Mouse (Mus musculus) limb, embryonic 15.5 days (tissue): ENCODE measurements around the gene Olfr12. TPM values are rescaled to one million over a fixed set of nuclear protein-coding genes. Genes with fewer than 3 reads are reported as not detected.

Experiments
- ATAC-seq: fragments of 200-750 bp; cut with Nextera tagmentation; 2 replicates; pipeline ENCODE4 v1.8.0; 2017; ENCODE audit warnings: low read depth, moderate TSS enrichment; ENCODE audit not compliant: insufficient number of reproducible peaks, low FRiP score, low TSS enrichment
- H3K27ac ChIP-seq: fragments of 300-500 bp; sonication (generic); 2 replicates; pipeline ENCODE4 v1.5.1; 2015; ENCODE audit warnings: moderate library complexity, mild to moderate bottlenecking, inconsistent platforms
- H3K27me3 ChIP-seq: fragments of 300-500 bp; sonication (generic); 2 replicates; pipeline ENCODE4 v1.6.1; 2015; ENCODE audit warnings: inconsistent platforms
- H3K36me3 ChIP-seq: fragments of 300-500 bp; sonication (generic); 2 replicates; pipeline ENCODE4 v1.6.1; 2015; ENCODE audit warnings: inconsistent platforms
- H3K4me1 ChIP-seq: fragments of 300-500 bp; sonication (generic); 2 replicates; pipeline ENCODE4 v1.6.1; 2015; ENCODE audit warnings: inconsistent platforms
- H3K4me2 ChIP-seq: fragments of 300-500 bp; sonication (generic); 2 replicates; pipeline ENCODE4 v1.6.1; 2015; ENCODE audit warnings: mild to moderate bottlenecking, inconsistent platforms
- H3K4me3 ChIP-seq: fragments of 300-500 bp; sonication (generic); 2 replicates; pipeline ENCODE4 v1.5.1; 2015; ENCODE audit warnings: mild to moderate bottlenecking, inconsistent platforms
- H3K9ac ChIP-seq: fragments of 300-500 bp; sonication (generic); 2 replicates; pipeline ENCODE4 v1.6.1; 2015; ENCODE audit warnings: inconsistent platforms
- H3K9me3 ChIP-seq: fragments of 300-500 bp; sonication (generic); 2 replicates; pipeline ENCODE4 v1.6.1; 2016; ENCODE audit warnings: inconsistent platforms
- WGBS: fragments of 180-500 bp; shearing (Covaris S2); methylation state at CpG from one replicate; pipeline ENCODE4 v1.1.7; 2015; 5-methylcytosine and 5-hydroxymethylcytosine counted together
- polyA plus RNA-seq: library from polyadenylated mRNA; unstranded; fragments of >200 nt; fragmentation: Nextera tagmentation; extraction: Ambion mirVana; gene quantifications from 2 replicates; pipeline ENCODE4 v1.2.1, GENCODE M21; 2015

Olfr12 gene
- polyA plus RNA-seq, 1 experiment from 2014 or later: not detected

- Histone ChIP-seq H3K36me3 (peaks cover 34% of the 10 kb centered on the region), H3K4me1 (peaks cover 22% of the 10 kb centered on the region), H3K9me3 (no peaks in the 10 kb centered on the region), H3K27ac (peak within 1 kb of the TSS; percentile 73), H3K4me3 (peak within 1 kb of the TSS; percentile 97), H3K4me2 (peak within 1 kb of the TSS; percentile 84), H3K9ac (peak within 1 kb of the TSS; percentile 95), H3K27me3 (no peaks in the 10 kb centered on the region; the same call in 1 of the 2 replicates)
- WGBS: 2% methylated on average over 50 of the region's 50 CpGs
- ATAC-seq: peak; percentile 81; the same call in 1 of the 2 replicates
Observed at GRCm38 (mm10) chr1:92641514-92642272, 24.1 kb downstream of the Olfr12 start, which contains the start of gene Cops9. TSS of gene Cops9 (minus strand) at chr1:92641985.

GRCm38 (mm10) chr1:92643691-92644090, 26.1 kb downstream of the Olfr12 start:
- H3K27ac ChIP-seq: no peak overlapping the region
- H3K4me2 ChIP-seq: no peak overlapping the region
- no peaks in the 10 kb centered on the region for H3K9me3 ChIP-seq
- H3K4me3 ChIP-seq: no peak overlapping the region
- no peaks in the 10 kb centered on the region; the same call in 1 of the 2 replicates for H3K27me3 ChIP-seq
- H3K9ac ChIP-seq: no peak overlapping the region
- 78% methylated on average over 4 of the region's 4 CpGs for WGBS
- peaks cover 14% of the 10 kb centered on the region; the same call in 1 of the 2 replicates for H3K36me3 ChIP-seq
- H3K4me1 ChIP-seq: peaks cover 34% of the 10 kb centered on the region
- ATAC-seq: no peak

GRCm38 (mm10) chr1:92644916-92645315, 27.3 kb downstream of the Olfr12 start:
- Histone ChIP-seq H3K27ac (no peak overlapping the region), H3K4me2 (no peak overlapping the region), H3K9ac (no peak overlapping the region), H3K27me3 (no peaks in the 10 kb centered on the region; the same call in 1 of the 2 replicates), H3K4me3 (no peak overlapping the region), H3K36me3 (peaks cover 2% of the 10 kb centered on the region; the same call in 1 of the 2 replicates), H3K9me3 (no peaks in the 10 kb centered on the region), H3K4me1 (peaks cover 34% of the 10 kb centered on the region)
- WGBS: 86% methylated on average over 5 of the region's 5 CpGs
- no peak for ATAC-seq

DNA sequence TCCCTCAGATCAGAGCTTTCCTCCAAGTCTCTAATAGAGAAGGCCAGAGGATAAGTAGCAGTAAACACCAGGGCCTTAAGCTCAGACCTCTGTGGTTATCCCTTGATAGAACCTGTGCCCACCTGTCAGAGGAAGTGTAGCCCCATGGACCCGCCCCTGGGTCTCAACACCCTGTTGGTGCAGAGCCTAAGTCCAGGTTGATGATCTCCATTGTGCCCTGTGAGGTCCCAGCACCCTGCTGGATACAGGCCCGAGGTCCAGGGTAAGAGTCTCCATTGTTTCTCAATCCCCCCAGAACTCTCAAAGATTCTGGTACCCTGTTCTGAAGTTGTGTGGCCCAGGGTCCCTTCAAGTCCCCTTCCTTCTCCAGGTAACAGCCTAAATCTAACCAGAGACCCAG, 28.5 kb downstream of the Olfr12 start:
- 56% methylated on average over 2 of the region's 2 CpGs for WGBS
- Histone ChIP-seq H3K4me3 (no peak overlapping the region), H3K9me3 (no peaks in the 10 kb centered on the region), H3K27me3 (no peaks in the 10 kb centered on the region; the same call in 1 of the 2 replicates), H3K4me2 (no peak overlapping the region), H3K27ac (no peak overlapping the region), H3K36me3 (no peaks in the 10 kb centered on the region), H3K4me1 (peaks cover 22% of the 10 kb centered on the region), H3K9ac (no peak overlapping the region)
- ATAC-seq: no peak

DNA sequence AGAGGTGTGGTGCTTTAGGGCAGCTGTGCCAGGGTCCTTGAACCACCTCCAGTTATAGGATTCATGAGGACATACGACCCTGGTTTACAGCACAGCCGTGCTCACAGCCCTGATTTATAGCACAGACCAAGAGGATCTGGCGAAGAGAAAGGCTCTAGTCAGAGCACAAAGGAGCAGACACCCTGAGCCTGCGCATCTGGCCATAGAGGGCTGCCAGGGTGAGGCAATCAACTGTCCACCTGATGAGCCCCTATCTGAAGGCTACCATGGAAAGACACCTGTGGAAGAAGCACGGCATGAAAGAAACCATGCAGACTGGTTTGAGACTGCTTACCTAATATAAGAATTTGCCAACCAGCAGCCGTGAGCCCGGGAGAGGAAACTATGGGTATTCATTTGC, 29.0 kb downstream of the Olfr12 start:
- peaks cover 21% of the 10 kb centered on the region for H3K4me1 ChIP-seq
- H3K4me3 ChIP-seq: no peak overlapping the region
- H3K4me2 ChIP-seq: no peak overlapping the region
- ATAC-seq: no peak
- no peaks in the 10 kb centered on the region for H3K36me3 ChIP-seq
- 55% methylated on average over 7 of the region's 7 CpGs for WGBS
- no peak overlapping the region for H3K9ac ChIP-seq
- H3K27me3 ChIP-seq: no peaks in the 10 kb centered on the region; the same call in 1 of the 2 replicates
- no peaks in the 10 kb centered on the region for H3K9me3 ChIP-seq
- no peak overlapping the region for H3K27ac ChIP-seq

GRCm38 (mm10) chr1:92647026-92647425, 29.4 kb downstream of the Olfr12 start:
- no peak overlapping the region for H3K4me3 ChIP-seq
- no peak overlapping the region for H3K27ac ChIP-seq
- H3K9me3 ChIP-seq: no peaks in the 10 kb centered on the region
- H3K4me2 ChIP-seq: no peak overlapping the region
- H3K36me3 ChIP-seq: no peaks in the 10 kb centered on the region
- H3K4me1 ChIP-seq: peaks cover 19% of the 10 kb centered on the region
- 69% methylated on average over 4 of the region's 4 CpGs for WGBS
- H3K27me3 ChIP-seq: no peaks in the 10 kb centered on the region; the same call in 1 of the 2 replicates
- no peak overlapping the region for H3K9ac ChIP-seq
- ATAC-seq: no peak

DNA sequence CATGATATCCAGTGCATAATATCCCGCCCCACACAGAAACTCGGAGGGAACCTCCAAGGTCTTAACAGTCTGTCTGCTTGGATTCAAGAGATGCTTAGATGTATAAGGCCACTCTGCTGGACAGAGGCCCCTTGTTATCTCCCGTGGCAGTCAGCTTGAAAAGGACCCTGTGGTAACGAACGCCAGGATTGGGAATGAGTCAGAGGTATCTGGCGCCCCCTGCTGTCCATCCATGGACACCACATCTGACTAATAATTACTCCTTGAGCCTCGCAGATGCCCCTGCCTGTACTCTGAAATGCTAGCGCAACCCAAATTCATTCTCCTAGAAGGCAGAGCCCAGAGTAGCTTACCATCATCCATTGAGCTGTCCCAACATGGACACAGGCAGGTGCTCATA, 30.2 kb downstream of the Olfr12 start:
- Histone ChIP-seq H3K9ac (no peak overlapping the region), H3K27me3 (no peaks in the 10 kb centered on the region; the same call in 1 of the 2 replicates), H3K4me2 (no peak overlapping the region), H3K4me3 (no peak overlapping the region), H3K27ac (no peak overlapping the region), H3K36me3 (no peaks in the 10 kb centered on the region), H3K4me1 (peaks cover 15% of the 10 kb centered on the region), H3K9me3 (no peaks in the 10 kb centered on the region)
- 9% methylated on average over 8 of the region's 8 CpGs for WGBS
- ATAC-seq: no peak

DNA sequence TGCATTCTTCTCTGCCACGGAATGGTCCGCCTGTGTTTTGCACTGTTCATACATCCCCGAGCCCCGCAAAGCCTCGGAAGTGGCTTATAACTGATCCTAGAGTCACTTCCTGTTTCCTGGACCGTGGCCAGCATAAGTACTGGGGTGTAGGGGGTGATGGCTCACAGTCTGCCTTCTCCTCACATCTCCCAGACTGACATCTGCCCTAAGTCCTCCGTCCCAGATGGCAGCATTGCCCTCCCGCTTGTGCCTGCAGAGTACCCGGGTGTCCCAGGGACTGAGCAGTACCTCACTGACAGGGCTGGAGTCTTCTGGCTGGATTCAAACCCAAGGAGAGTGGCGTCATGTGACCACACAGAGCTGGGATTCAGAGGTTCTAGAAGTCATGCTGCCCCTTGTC, 30.6 kb downstream of the Olfr12 start:
- WGBS: 44% methylated on average over 10 of the region's 10 CpGs
- H3K27ac ChIP-seq: no peak overlapping the region
- ATAC-seq: no peak

DNA sequence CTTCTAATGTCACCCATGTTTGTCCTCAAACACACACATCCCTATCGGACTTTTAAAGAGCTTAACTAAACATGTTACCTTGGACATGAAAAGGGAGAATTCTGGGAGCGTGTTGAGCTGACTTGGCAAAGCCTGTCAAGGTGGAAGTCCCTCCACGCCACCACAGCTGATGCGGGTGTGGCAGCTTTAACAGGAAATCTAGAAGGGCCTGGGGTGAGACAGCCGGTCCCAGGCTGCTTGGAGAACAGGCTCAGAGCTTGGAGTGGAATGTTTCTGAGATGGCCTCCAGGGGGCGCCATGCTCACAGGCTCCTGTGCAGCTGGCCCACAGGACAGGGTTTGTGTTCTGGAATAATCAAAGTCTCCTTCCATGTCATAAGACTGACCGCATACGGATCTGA, 31.1 kb downstream of the Olfr12 start, which contains the start of gene Otos:
Otos (minus strand) TSS at position 169 of the 400 bp plus-strand sequence.
- no peaks in the 10 kb centered on the region for H3K36me3 ChIP-seq
- H3K27ac ChIP-seq: no peak within 1 kb of the TSS
- no peak within 1 kb of the TSS for H3K4me2 ChIP-seq
- H3K9me3 ChIP-seq: no peaks in the 10 kb centered on the region
- H3K4me1 ChIP-seq: peaks cover 15% of the 10 kb centered on the region
- ATAC-seq: no peak
- 25% methylated on average over 8 of the region's 8 CpGs for WGBS
- H3K4me3 ChIP-seq: no peak within 1 kb of the TSS
- H3K9ac ChIP-seq: 0 out of 2 replicates have a peak within 1 kb of the TSS, but pooled peaks have one; percentile 17
- no peaks in the 10 kb centered on the region; the same call in 1 of the 2 replicates for H3K27me3 ChIP-seq

More for the DNA sequence above, 30.6 kb downstream of the Olfr12 start:
- H3K9me3 ChIP-seq: no peaks in the 10 kb centered on the region
- H3K27me3 ChIP-seq: no peaks in the 10 kb centered on the region; the same call in 1 of the 2 replicates
- H3K4me3 ChIP-seq: no peak overlapping the region
- H3K4me1 ChIP-seq: peaks cover 15% of the 10 kb centered on the region
- H3K4me2 ChIP-seq: no peak overlapping the region
- no peak overlapping the region for H3K9ac ChIP-seq
- H3K36me3 ChIP-seq: no peaks in the 10 kb centered on the region

DNA sequence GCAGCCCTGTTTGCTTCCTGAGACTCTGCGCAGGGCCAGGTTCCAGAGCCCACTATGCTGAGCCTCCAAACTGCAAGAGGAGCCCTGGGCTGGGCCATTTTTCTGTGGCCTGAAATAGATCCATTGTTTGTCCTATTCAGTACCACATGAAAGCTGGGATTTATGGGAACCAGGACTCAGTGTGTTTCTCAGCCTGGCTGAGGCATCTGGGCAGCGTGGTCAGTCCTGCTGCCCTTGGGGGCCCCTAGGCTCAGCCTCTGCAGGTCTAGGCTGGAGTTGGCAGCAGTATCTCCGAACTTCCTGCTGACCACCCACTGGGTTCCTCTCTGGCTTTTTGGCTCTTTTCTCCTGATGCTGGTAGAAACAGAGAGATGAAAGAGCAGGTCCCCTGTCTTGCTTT, 33.9 kb downstream of the Olfr12 start:
- H3K9ac ChIP-seq: no peak overlapping the region
- H3K27me3 ChIP-seq: no peaks in the 10 kb centered on the region
- H3K4me2 ChIP-seq: no peak overlapping the region
- no peak for ATAC-seq
- no peak overlapping the region for H3K27ac ChIP-seq
- H3K4me1 ChIP-seq: peaks cover 15% of the 10 kb centered on the region
- 56% methylated on average over 3 of the region's 3 CpGs for WGBS
- H3K9me3 ChIP-seq: no peaks in the 10 kb centered on the region
- no peaks in the 10 kb centered on the region for H3K36me3 ChIP-seq
- H3K4me3 ChIP-seq: no peak overlapping the region

- Histone ChIP-seq H3K36me3 (no peaks in the 10 kb centered on the region), H3K27me3 (no peaks in the 10 kb centered on the region), H3K4me1 (peaks cover 9% of the 10 kb centered on the region), H3K4me2 (no peak overlapping the region), H3K9me3 (no peaks in the 10 kb centered on the region), H3K27ac (no peak overlapping the region), H3K9ac (no peak overlapping the region), H3K4me3 (no peak overlapping the region)
- no peak for ATAC-seq
- WGBS: 85% methylated on average over 3 of the region's 3 CpGs
Observed at GRCm38 (mm10) chr1:92653179-92653578, 35.6 kb downstream of the Olfr12 start.

GRCm38 (mm10) chr1:92654676-92655075, 37.1 kb downstream of the Olfr12 start:
- Histone ChIP-seq H3K27ac (no peak overlapping the region), H3K9me3 (no peaks in the 10 kb centered on the region), H3K4me2 (no peak overlapping the region), H3K36me3 (no peaks in the 10 kb centered on the region), H3K4me1 (no peaks in the 10 kb centered on the region), H3K4me3 (no peak overlapping the region), H3K27me3 (no peaks in the 10 kb centered on the region), H3K9ac (no peak overlapping the region)
- WGBS: 42% methylated on average over 2 of the region's 2 CpGs
- no peak for ATAC-seq
